Mouse (Mus musculus): ENCODE data around the gene Map3k20. TPM values are rescaled to one million over a fixed set of nuclear protein-coding genes. Genes with fewer than 3 reads are reported as not detected.

Gene Map3k20
- polyA plus RNA-seq, 1 experiment from 2014 or later, result 3.8 TPM

DNA sequence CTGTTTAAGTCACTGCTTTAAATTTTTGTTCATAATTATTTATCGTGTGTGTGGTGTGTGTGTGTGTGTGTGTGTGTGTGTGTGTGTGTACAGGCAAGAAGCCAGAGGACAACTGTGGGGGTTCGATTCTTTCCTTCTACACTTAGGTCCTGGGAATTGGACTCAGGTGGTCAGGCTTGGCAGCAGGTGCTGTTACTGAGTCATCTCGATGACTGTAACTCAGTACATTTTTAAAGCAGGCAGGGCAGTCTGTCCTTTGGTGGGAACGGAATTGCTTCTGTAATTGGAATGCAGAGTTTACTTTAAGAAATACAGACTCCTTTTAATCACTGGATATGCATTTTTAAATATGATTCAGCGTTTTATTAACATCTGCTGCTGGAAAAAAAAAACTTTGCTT is 22.9 kb downstream of the Map3k20 start:
- no peak for ATAC-seq (ENCODE audit: low FRiP score)
- Histone ChIP-seq H3K4me3 (no peak overlapping the region), H3K4me2 (no peak overlapping the region), H3K27me3 (no peaks in the 10 kb centered on the region), H3K9ac (no peak overlapping the region), H3K36me3 (no peaks in the 10 kb centered on the region), H3K4me1 (replicated peaks) (no peaks in the 10 kb centered on the region), H3K27ac (no peak overlapping the region), H3K9me3 (no peaks in the 10 kb centered on the region)
- WGBS, result 86% methylated on average over 5 of the region's 5 CpGs

DNA sequence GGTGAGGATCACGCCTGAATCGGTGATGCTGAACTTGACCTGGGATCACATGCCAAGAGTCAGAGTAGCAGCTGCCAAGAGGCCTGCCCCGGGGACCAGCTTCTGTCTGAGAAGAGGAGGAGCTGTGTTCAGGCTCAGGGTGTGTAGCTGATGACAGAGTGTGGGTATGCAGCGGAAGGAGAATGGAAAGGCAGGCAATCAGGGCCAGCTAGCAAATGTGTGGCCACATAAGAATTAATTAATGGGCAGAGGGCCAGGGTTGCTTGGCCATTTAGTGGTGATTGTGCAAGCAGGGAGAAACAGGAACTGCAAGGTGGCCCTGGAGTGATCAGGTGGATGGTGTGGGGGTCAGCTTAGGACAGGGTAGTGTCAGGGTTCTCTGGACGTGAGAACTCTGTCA is 23.5 kb downstream of the Map3k20 start:
- Histone ChIP-seq H3K4me3 (no peak overlapping the region), H3K27me3 (no peaks in the 10 kb centered on the region), H3K9me3 (no peaks in the 10 kb centered on the region), H3K4me1 (replicated peaks) (no peaks in the 10 kb centered on the region), H3K36me3 (no peaks in the 10 kb centered on the region), H3K27ac (no peak overlapping the region), H3K9ac (no peak overlapping the region), H3K4me2 (no peak overlapping the region)
- WGBS, result 76% methylated on average over 5 of the region's 5 CpGs
- ATAC-seq (ENCODE audit: low FRiP score), result no peak

DNA sequence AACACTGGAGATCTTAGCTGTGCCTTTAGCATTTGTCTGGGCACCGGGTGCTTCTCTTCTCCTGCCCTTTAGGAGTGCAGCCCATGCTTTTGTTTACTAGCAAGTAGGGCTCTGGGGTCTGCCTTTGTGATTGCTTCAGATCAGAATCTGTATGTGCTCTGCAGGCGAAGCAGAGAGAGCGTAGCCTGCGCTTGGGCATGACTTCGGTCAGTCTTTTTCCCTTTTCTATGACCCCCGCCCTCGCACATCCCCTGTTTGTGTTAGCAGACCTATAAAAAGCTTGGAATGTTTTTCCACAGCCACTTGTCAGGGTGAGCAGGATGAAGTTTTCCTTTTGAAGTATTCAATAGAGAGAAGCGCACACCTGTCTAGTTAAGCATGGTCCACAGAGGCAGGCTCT is 26.0 kb downstream of the Map3k20 start:
- H3K27me3 ChIP-seq, result no peaks in the 10 kb centered on the region
- H3K9ac ChIP-seq, result no peak overlapping the region
- no peak overlapping the region for H3K4me3 ChIP-seq
- H3K36me3 ChIP-seq, result no peaks in the 10 kb centered on the region
- no peaks in the 10 kb centered on the region for H3K9me3 ChIP-seq
- H3K4me2 ChIP-seq, result no peak overlapping the region
- no peak for ATAC-seq (ENCODE audit: low FRiP score)
- H3K4me1 ChIP-seq (replicated peaks), result no peaks in the 10 kb centered on the region
- H3K27ac ChIP-seq, result no peak overlapping the region
- WGBS, result 81% methylated on average over 8 of the region's 8 CpGs

DNA sequence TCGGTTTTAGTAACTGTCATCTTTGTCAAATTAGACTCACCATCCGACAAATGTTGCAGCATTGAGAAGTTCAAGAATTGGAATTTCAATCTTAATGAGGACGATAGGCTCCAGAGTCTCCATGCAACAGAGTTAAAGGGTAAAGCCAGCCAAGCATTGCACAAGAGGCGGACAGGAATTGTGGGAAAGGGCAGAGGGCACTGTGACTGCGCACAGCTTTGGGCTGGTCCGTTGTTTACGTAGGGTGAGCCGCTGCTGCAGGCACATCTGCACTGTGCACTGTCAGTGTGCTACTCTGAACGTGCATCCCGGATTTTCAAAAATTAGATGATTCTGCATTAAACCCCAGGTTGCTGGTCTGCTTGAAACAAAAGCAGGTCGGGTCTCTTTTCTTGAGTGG is 27.9 kb downstream of the Map3k20 start:
- Histone ChIP-seq H3K9me3 (no peaks in the 10 kb centered on the region), H3K4me1 (replicated peaks) (no peaks in the 10 kb centered on the region), H3K36me3 (no peaks in the 10 kb centered on the region), H3K27ac (no peak overlapping the region), H3K27me3 (no peaks in the 10 kb centered on the region), H3K4me2 (no peak overlapping the region), H3K9ac (no peak overlapping the region), H3K4me3 (no peak overlapping the region)
- ATAC-seq (ENCODE audit: low FRiP score), result no peak
- 85% methylated on average over 11 of the region's 11 CpGs for WGBS

DNA sequence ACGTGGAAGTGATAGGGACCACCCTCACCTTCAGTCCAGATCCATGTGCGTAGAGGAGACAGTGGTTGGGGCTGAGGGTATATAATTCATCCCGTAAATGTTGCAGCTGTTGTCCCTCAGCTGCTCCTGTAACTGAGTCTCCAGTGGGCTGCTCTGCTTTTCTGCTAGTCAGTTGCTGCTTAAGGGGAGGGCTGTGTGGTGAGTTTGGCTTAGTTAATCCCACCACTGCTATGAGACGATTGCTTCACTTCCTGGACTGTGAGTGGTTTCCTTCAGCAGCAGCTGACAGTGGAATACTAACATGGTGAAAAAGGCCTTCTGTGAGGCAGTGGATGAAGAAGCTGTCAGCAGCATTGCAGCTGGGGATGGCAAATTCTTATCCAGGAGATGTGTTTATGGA is 33.0 kb downstream of the Map3k20 start:
- ATAC-seq (ENCODE audit: low FRiP score), result no peak

DNA sequence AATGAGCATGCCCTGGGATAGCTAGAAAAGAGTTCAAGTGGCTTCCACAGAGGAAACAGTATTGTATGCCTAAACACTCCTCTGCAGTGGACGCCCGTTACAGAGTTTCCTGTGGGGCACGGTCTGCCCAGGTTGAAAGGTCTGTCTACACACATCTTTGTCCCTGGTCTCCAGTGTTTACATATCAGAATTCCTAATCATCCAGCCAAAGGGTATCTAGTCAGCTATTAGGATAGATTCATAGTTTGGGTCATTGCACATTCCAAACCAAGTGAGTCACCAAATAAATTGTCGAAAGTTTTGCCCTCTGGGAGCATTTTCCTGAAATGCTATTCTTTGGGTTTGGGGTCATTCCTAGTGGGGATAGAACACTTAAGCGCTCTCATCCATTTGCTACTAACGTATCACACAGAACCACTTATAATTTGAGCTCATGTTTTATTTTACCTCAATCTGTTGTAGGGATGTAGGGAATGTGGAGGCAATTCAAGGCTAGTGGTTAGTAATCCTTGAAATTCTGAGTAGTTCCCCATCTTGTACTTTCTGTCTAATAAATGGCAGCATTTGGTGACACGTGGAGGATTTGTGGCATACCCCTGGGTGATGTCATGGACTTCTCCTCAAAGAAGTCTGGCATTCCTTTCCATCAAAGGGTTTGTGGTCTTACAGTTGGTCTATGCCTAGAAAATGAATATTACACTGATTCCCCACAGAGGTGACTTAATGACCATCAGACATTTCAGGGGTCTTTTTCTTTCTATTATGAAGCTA is 33.8 kb downstream of the Map3k20 start:
- Histone ChIP-seq H3K9ac (no peak overlapping the region), H3K9me3 (no peaks in the 10 kb centered on the region), H3K4me2 (no peak overlapping the region), H3K4me1 (replicated peaks) (peaks cover 10% of the 10 kb centered on the region; the same call in 1 of the 2 replicates), H3K36me3 (no peaks in the 10 kb centered on the region), H3K27me3 (no peaks in the 10 kb centered on the region), H3K4me3 (no peak overlapping the region), H3K27ac (no peak overlapping the region)
- no peak for ATAC-seq (ENCODE audit: low FRiP score)
- WGBS, result 90% methylated on average over 7 of the region's 7 CpGs

More for the DNA sequence above, 33.0 kb downstream of the Map3k20 start:
- Histone ChIP-seq H3K27ac (no peak overlapping the region), H3K4me2 (no peak overlapping the region), H3K36me3 (no peaks in the 10 kb centered on the region), H3K9ac (no peak overlapping the region), H3K9me3 (no peaks in the 10 kb centered on the region), H3K4me1 (replicated peaks) (0 out of 2 replicates have a peak, but pooled peaks cover 5% of the 10 kb centered on the region), H3K4me3 (no peak overlapping the region), H3K27me3 (no peaks in the 10 kb centered on the region)
- 84% methylated on average over 4 of the region's 4 CpGs for WGBS

DNA sequence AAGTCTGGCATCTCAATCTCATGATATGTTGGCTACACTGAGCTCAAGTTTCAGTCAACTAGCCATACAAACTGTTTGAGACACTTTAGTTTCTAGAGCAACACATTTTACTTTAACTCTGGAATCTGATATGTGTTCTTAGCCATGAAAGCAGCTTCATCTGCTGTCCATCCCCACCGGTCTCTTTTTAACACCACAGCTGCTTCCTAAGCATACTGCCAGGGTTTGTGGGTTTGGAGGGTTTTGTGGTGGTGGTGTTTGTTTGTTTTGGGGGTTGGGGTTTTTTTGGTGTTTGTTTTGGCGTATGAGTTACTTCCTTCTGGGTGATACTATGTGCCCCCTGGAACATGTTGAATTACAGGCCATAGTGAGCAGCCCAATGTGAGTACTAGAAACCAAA is 35.2 kb downstream of the Map3k20 start:
- no peak overlapping the region for H3K27ac ChIP-seq

DNA sequence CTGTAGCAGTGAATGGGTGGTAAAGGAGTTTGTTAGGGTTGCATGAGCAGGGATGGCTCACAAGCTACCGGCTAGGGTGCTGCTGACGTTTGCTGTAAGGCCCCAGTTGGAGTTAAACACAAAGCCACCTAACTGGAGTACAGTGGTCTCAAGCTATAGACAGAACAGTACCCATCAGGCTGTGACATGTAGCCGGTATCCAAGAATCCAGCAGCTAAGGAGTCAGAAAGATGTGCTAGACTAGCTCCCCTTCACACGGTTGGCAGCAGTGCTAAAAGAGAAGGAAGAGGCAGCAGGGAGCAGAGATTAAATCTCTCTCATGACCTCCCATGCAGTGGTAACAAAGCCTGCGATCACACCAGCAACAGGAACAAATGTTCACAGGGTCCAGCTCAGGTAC is 36.2 kb downstream of the Map3k20 start:
- Histone ChIP-seq H3K4me2 (no peak overlapping the region), H3K27ac (no peak overlapping the region), H3K36me3 (no peaks in the 10 kb centered on the region), H3K27me3 (no peaks in the 10 kb centered on the region), H3K9me3 (no peaks in the 10 kb centered on the region), H3K9ac (no peak overlapping the region), H3K4me1 (replicated peaks) (peaks cover 20% of the 10 kb centered on the region), H3K4me3 (no peak overlapping the region)
- 81% methylated on average over 5 of the region's 5 CpGs for WGBS
- ATAC-seq (ENCODE audit: low FRiP score), result no peak

More for the DNA sequence above, 35.2 kb downstream of the Map3k20 start:
- Histone ChIP-seq H3K4me2 (no peak overlapping the region), H3K9me3 (no peaks in the 10 kb centered on the region), H3K9ac (no peak overlapping the region), H3K27me3 (no peaks in the 10 kb centered on the region), H3K36me3 (no peaks in the 10 kb centered on the region), H3K4me3 (no peak overlapping the region), H3K4me1 (replicated peaks) (peaks cover 12% of the 10 kb centered on the region; the same call in 1 of the 2 replicates)
- 85% methylated on average over 2 of the region's 2 CpGs for WGBS
- no peak for ATAC-seq (ENCODE audit: low FRiP score)

DNA sequence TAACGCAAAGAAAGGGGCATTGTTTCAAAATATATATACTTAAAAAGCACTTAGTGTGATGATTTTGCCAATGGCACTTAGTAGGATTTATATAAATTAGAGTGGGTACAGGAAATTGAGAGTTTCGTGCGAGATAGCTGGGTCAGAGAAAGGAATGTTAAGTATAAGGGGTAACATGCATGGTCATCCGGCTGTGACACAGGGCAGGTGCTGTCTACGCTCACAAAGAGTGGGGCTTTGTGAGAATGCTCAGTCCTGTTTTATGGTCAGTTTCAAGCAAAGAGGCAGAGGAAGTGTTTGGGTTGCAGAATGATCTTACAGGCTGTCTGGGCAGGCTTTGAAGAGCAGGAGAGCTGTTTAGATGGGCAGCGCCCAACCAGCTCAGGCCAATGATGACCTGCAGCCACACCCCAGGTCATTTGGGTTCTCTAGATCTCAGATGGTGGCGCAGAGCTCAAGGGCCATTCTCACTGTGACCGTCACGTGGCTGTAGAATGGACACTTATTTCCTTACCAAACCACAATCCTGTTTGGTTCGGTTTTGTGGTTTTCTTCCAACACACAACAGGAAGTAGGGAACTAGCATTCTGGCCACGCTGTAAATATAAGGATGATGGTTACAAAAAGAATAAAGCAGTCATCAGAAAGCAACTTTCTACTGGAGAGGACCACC is 37.4 kb downstream of the Map3k20 start:
- no peaks in the 10 kb centered on the region for H3K9me3 ChIP-seq
- no peaks in the 10 kb centered on the region for H3K27me3 ChIP-seq
- H3K4me1 ChIP-seq (replicated peaks), result peaks cover 21% of the 10 kb centered on the region
- no peak overlapping the region for H3K4me3 ChIP-seq
- no peak overlapping the region for H3K9ac ChIP-seq
- ATAC-seq (ENCODE audit: low FRiP score), result no peak
- no peak overlapping the region for H3K27ac ChIP-seq
- H3K36me3 ChIP-seq, result no peaks in the 10 kb centered on the region
- H3K4me2 ChIP-seq, result no peak overlapping the region
- WGBS, result 76% methylated on average over 11 of the region's 11 CpGs

DNA sequence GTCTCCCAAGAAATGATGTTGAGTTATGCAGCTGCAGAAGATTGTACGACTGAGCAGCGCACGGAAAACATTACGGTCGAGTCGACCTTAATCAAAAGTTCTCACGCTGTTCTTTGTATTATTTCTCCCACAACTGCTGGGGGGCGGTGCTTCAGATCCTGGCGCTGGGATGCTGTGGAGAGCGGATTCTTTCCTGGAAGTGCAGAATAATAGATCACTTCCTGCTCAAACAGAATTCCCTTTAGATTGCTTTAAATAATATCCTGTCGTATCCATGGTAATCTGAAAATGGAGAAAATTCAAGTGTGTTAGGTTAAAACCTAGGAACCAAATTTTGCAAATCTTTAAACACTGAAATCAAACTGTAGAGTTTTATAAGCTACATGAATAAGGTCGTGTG is 39.0 kb downstream of the Map3k20 start:
- H3K4me1 ChIP-seq (replicated peaks), result peaks cover 21% of the 10 kb centered on the region
- 64% methylated on average over 12 of the region's 12 CpGs for WGBS
- H3K27me3 ChIP-seq, result no peaks in the 10 kb centered on the region
- H3K4me2 ChIP-seq, result no peak overlapping the region
- no peak overlapping the region for H3K9ac ChIP-seq
- no peaks in the 10 kb centered on the region for H3K9me3 ChIP-seq
- H3K36me3 ChIP-seq, result no peaks in the 10 kb centered on the region
- H3K27ac ChIP-seq, result no peak overlapping the region
- ATAC-seq (ENCODE audit: low FRiP score), result no peak
- H3K4me3 ChIP-seq, result no peak overlapping the region

DNA sequence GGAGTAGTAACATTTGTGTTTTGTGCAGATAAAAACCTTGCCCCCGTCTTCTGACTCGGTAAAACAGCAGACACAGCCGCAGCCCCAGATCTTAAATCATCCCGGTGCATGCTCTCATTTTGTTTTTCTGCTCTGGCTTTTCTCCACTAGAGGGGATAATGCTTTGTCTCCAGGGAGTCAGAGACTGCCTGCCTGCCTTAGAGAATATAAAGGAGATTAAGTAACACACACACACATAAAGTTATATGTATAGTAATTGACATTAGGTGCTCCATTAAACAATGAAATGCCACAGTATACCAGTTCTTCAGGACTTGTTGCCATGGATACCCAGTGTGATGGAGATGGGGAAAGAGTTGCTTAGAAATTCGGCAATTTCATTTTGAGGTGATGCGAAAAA is 41.1 kb downstream of the Map3k20 start:
- no peaks in the 10 kb centered on the region for H3K36me3 ChIP-seq
- no peak for ATAC-seq (ENCODE audit: low FRiP score)
- H3K4me3 ChIP-seq, result no peak overlapping the region
- no peak overlapping the region for H3K4me2 ChIP-seq
- no peak overlapping the region for H3K27ac ChIP-seq
- peaks cover 20% of the 10 kb centered on the region for H3K4me1 ChIP-seq (replicated peaks)
- H3K9me3 ChIP-seq, result no peaks in the 10 kb centered on the region
- no peak overlapping the region for H3K9ac ChIP-seq
- WGBS, result 46% methylated on average over 6 of the region's 6 CpGs
- H3K27me3 ChIP-seq, result no peaks in the 10 kb centered on the region

DNA sequence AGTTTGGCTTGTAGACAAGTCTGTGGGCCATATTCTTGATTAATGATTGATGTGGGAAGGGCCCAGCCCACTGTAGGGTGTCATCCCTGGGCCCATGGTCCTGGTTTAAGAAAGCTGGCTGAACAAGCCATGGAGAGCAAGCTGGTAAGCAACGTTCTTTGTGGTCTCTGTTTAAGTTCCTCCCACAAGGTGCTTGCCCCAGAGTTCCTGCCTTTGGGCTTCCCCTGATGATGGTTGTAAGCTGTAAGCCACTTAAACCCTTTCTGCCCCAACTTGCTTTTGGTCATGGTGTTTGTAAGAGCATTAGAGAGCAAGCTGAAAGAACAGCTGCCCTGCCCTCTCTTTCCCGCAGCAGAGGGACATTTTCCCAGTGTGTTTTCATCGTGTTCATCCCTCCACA is 43.0 kb downstream of the Map3k20 start:
- no peaks in the 10 kb centered on the region for H3K36me3 ChIP-seq
- ATAC-seq (ENCODE audit: low FRiP score), result no peak
- H3K9me3 ChIP-seq, result no peaks in the 10 kb centered on the region
- H3K4me1 ChIP-seq (replicated peaks), result peaks cover 17% of the 10 kb centered on the region
- WGBS, result 63% methylated on average over 3 of the region's 3 CpGs
- H3K4me3 ChIP-seq, result no peak overlapping the region
- H3K27me3 ChIP-seq, result no peaks in the 10 kb centered on the region
- no peak overlapping the region for H3K4me2 ChIP-seq
- H3K27ac ChIP-seq, result no peak overlapping the region
- no peak overlapping the region for H3K9ac ChIP-seq

DNA sequence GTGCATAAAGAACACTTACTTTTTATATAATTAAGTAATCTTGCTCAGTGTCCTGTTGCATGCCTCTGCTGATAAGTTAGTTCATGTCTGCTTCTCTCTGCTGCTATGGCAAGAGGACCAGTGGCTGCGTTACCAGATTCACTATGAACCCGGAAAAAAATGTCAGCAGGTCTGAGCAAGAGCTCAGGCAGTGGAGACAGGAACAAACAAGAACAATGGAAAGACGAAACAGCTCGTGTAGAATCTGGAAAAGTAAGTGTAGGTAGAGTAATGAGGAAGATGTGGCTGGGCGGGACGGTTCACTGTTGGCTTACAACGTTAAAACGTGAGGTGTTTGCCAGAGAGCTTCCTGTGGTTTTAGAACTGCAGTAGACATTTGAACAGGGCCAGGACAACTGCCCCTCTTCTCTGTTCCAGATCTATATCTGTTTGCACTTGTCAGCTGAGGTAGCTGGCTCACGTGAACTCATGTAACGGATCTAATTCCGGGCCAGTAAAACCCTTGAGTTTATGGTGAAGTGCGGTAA is 45.6 kb downstream of the Map3k20 start:
- H3K4me1 ChIP-seq (replicated peaks), result peaks cover 7% of the 10 kb centered on the region
- WGBS, result 87% methylated on average over 12 of the region's 12 CpGs
- no peak for ATAC-seq (ENCODE audit: low FRiP score)
- no peak overlapping the region for H3K9ac ChIP-seq
- no peaks in the 10 kb centered on the region for H3K36me3 ChIP-seq
- H3K4me3 ChIP-seq, result no peak overlapping the region
- no peak overlapping the region for H3K4me2 ChIP-seq
- H3K27ac ChIP-seq, result no peak overlapping the region
- H3K27me3 ChIP-seq, result no peaks in the 10 kb centered on the region
- no peaks in the 10 kb centered on the region for H3K9me3 ChIP-seq
